Mouse (Mus musculus): ENCODE results near the gene Alkbh3.

DNA sequence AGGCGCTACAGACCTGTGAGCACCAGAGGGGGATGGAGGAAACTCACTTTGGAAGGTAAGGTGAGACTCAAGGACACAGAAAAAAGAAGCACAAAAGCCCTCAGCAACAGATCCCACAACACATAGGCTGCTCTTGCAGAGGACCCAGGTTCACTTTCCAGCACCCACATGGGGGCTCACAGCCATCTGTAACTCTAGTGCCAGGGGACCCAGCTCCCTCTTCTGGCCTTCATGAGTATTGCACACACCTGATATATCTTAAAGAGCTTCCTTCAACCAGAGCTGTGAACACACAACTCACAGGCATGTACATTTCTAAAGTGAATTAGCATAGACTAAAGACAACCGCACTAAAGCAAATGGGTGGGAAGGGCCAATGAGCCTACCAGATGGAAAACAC is 66.5 kb downstream of the Alkbh3 start:
- TF ChIP-seq CTCF (IDR thresholded peaks at IDR 0.05; ENCODE audit: low read depth) (peak; percentile 39), EP300 (IDR thresholded peaks at IDR 0.05; ENCODE audit: low read depth) (no peak)
